Mouse (Mus musculus) heart, embryonic 12.5 days (tissue): Measurements from ENCODE around the gene Slc22a23. TPM values are rescaled to one million over a fixed set of nuclear protein-coding genes. Genes with fewer than 3 reads are reported as not detected.

Experiments used
- ATAC-seq: fragments of 200-750 bp; cut with Nextera tagmentation; 2 replicates; pipeline ENCODE4 v1.8.0; 2017; ENCODE audit warnings: moderate TSS enrichment, moderate library complexity; ENCODE audit not compliant: insufficient number of reproducible peaks, low FRiP score
- H3K27ac ChIP-seq: fragments of 300-500 bp; sonication (generic); 2 replicates; pipeline ENCODE4 v1.5.1; 2016; ENCODE audit warnings: mild to moderate bottlenecking, moderate library complexity; ENCODE audit not compliant: poor library complexity, severe bottlenecking
- H3K27me3 ChIP-seq: fragments of 300-500 bp; sonication (generic); replicated peaks from 2 replicates; pipeline ENCODE4 v1.6.1; 2016; ENCODE audit warnings: mild to moderate bottlenecking, moderate library complexity
- H3K36me3 ChIP-seq: fragments of 300-500 bp; sonication (generic); 2 replicates; pipeline ENCODE4 v1.6.1; 2016; ENCODE audit warnings: mild to moderate bottlenecking, moderate library complexity
- H3K4me1 ChIP-seq: fragments of 300-500 bp; sonication (generic); replicated peaks from 2 replicates; pipeline ENCODE4 v1.6.1; 2016; ENCODE audit warnings: mild to moderate bottlenecking
- H3K4me2 ChIP-seq: fragments of 300-500 bp; sonication (generic); 2 replicates; pipeline ENCODE4 v1.6.1; 2016; ENCODE audit warnings: mild to moderate bottlenecking, moderate library complexity
- H3K4me3 ChIP-seq: fragments of 300-500 bp; sonication (generic); 2 replicates; pipeline ENCODE4 v1.5.1; 2016; ENCODE audit warnings: mild to moderate bottlenecking
- H3K9ac ChIP-seq: fragments of 300-500 bp; sonication (generic); 2 replicates; pipeline ENCODE4 v1.6.1; 2016; ENCODE audit warnings: mild to moderate bottlenecking, moderate library complexity
- H3K9me3 ChIP-seq: fragments of 300-500 bp; sonication (generic); replicated peaks from 2 replicates; pipeline ENCODE4 v1.6.1; 2016; ENCODE audit warnings: mild to moderate bottlenecking, moderate library complexity
- WGBS: fragments of 180-500 bp; shearing (Covaris S2); methylation state at CpG from one replicate; pipeline ENCODE4 v1.1.7; 2016; 5-methylcytosine and 5-hydroxymethylcytosine counted together
- polyA plus RNA-seq: library from polyadenylated mRNA; unstranded; fragments of >200 nt; fragmentation: Nextera tagmentation; extraction: Ambion mirVana; gene quantifications from 2 replicates; pipeline ENCODE4 v1.2.1, GENCODE M21; 2016

Slc22a23 gene
- polyA plus RNA-seq, 1 experiment from 2014 or later, result 10.0 TPM

GRCm38 (mm10) chr13:34313033-34313491 lies 31.9 kb downstream of the Slc22a23 start:
- WGBS, result 59% methylated on average over 4 of the region's 4 CpGs

GRCm38 (mm10) chr13:34312346-34313002 lies 32.5 kb downstream of the Slc22a23 start:
- no peak overlapping the region for H3K27ac ChIP-seq
- ATAC-seq, result no peak; the same call in 1 of the 2 replicates
- H3K36me3 ChIP-seq, result no peaks in the 10 kb centered on the region
- 75% methylated on average over 2 of the region's 2 CpGs for WGBS
- no peaks in the 10 kb centered on the region for H3K9me3 ChIP-seq
- peaks cover 17% of the 10 kb centered on the region for H3K4me1 ChIP-seq
- H3K27me3 ChIP-seq, result no peaks in the 10 kb centered on the region
- no peak overlapping the region for H3K9ac ChIP-seq
- no peak overlapping the region for H3K4me3 ChIP-seq
- no peak overlapping the region for H3K4me2 ChIP-seq

More at GRCm38 (mm10) chr13:34313033-34313491, 31.9 kb downstream of the Slc22a23 start:
- Histone ChIP-seq H3K36me3 (no peaks in the 10 kb centered on the region), H3K27me3 (no peaks in the 10 kb centered on the region), H3K9me3 (no peaks in the 10 kb centered on the region), H3K4me3 (no peak overlapping the region), H3K4me1 (peaks cover 17% of the 10 kb centered on the region), H3K27ac (no peak overlapping the region), H3K9ac (no peak overlapping the region), H3K4me2 (no peak overlapping the region)
- no peak for ATAC-seq

- H3K4me2 ChIP-seq, result no peak overlapping the region
- no peak for ATAC-seq
- H3K36me3 ChIP-seq, result no peaks in the 10 kb centered on the region
- WGBS, result 85% methylated on average over 2 of the region's 2 CpGs
- H3K4me1 ChIP-seq, result peaks cover 17% of the 10 kb centered on the region
- no peak overlapping the region for H3K27ac ChIP-seq
- no peaks in the 10 kb centered on the region for H3K27me3 ChIP-seq
- no peaks in the 10 kb centered on the region for H3K9me3 ChIP-seq
- H3K9ac ChIP-seq, result no peak overlapping the region
- no peak overlapping the region for H3K4me3 ChIP-seq
Observed at GRCm38 (mm10) chr13:34311593-34311992, 33.4 kb downstream of the Slc22a23 start.

- Histone ChIP-seq H3K9me3 (no peaks in the 10 kb centered on the region), H3K27me3 (no peaks in the 10 kb centered on the region), H3K27ac (no peak overlapping the region), H3K4me3 (no peak overlapping the region), H3K36me3 (0 out of 2 replicates have a peak, but pooled peaks cover 2% of the 10 kb centered on the region), H3K4me1 (peaks cover 20% of the 10 kb centered on the region), H3K9ac (no peak overlapping the region), H3K4me2 (no peak overlapping the region)
- 40% methylated on average over 3 of the region's 3 CpGs for WGBS
- ATAC-seq, result no peak
Observed at GRCm38 (mm10) chr13:34308604-34308927, 36.4 kb downstream of the Slc22a23 start.

- H3K9ac ChIP-seq, result no peak overlapping the region
- ATAC-seq, result no peak
- no peak overlapping the region for H3K4me3 ChIP-seq
- H3K27ac ChIP-seq, result no peak overlapping the region
- 63% methylated on average over 7 of the region's 7 CpGs for WGBS
- H3K4me2 ChIP-seq, result no peak overlapping the region
- no peaks in the 10 kb centered on the region for H3K27me3 ChIP-seq
- no peaks in the 10 kb centered on the region for H3K9me3 ChIP-seq
- peaks cover 23% of the 10 kb centered on the region for H3K4me1 ChIP-seq
- 0 out of 2 replicates have a peak, but pooled peaks cover 2% of the 10 kb centered on the region for H3K36me3 ChIP-seq
Observed at GRCm38 (mm10) chr13:34307696-34308603, 37.0 kb downstream of the Slc22a23 start.

- WGBS, result 90% methylated on average over 2 of the region's 2 CpGs
- ATAC-seq, result no peak
- no peak overlapping the region for H3K9ac ChIP-seq
- no peaks in the 10 kb centered on the region for H3K27me3 ChIP-seq
- peaks cover 19% of the 10 kb centered on the region for H3K4me1 ChIP-seq
- no peak overlapping the region for H3K4me2 ChIP-seq
- H3K4me3 ChIP-seq, result no peak overlapping the region
- H3K27ac ChIP-seq, result no peak overlapping the region
- 0 out of 2 replicates have a peak, but pooled peaks cover 2% of the 10 kb centered on the region for H3K36me3 ChIP-seq
- H3K9me3 ChIP-seq, result no peaks in the 10 kb centered on the region
Observed at GRCm38 (mm10) chr13:34305964-34306671, 38.9 kb downstream of the Slc22a23 start.

- Histone ChIP-seq H3K4me1 (peaks cover 15% of the 10 kb centered on the region), H3K27ac (no peak overlapping the region), H3K4me2 (no peak overlapping the region), H3K4me3 (no peak overlapping the region), H3K36me3 (0 out of 2 replicates have a peak, but pooled peaks cover 2% of the 10 kb centered on the region), H3K9ac (no peak overlapping the region), H3K9me3 (no peaks in the 10 kb centered on the region), H3K27me3 (no peaks in the 10 kb centered on the region)
- ATAC-seq, result no peak
- WGBS, result 86% methylated on average over 3 of the region's 3 CpGs
Observed at GRCm38 (mm10) chr13:34304896-34305295, 40.1 kb downstream of the Slc22a23 start.

- H3K9me3 ChIP-seq, result no peaks in the 10 kb centered on the region
- H3K27me3 ChIP-seq, result no peaks in the 10 kb centered on the region
- H3K4me2 ChIP-seq, result no peak overlapping the region
- 0 out of 2 replicates have a peak, but pooled peaks cover 6% of the 10 kb centered on the region for H3K36me3 ChIP-seq
- H3K4me1 ChIP-seq, result peaks cover 15% of the 10 kb centered on the region
- no peak overlapping the region for H3K4me3 ChIP-seq
- 48% methylated on average over 6 of the region's 6 CpGs for WGBS
- no peak overlapping the region for H3K27ac ChIP-seq
- no peak for ATAC-seq
- H3K9ac ChIP-seq, result no peak overlapping the region
Observed at GRCm38 (mm10) chr13:34303386-34304016, 41.5 kb downstream of the Slc22a23 start.

- WGBS, result 56% methylated on average over 3 of the region's 3 CpGs
- Histone ChIP-seq H3K9ac (no peak overlapping the region), H3K27me3 (no peaks in the 10 kb centered on the region), H3K4me1 (peaks cover 8% of the 10 kb centered on the region), H3K4me2 (no peak overlapping the region), H3K27ac (no peak overlapping the region), H3K4me3 (no peak overlapping the region), H3K36me3 (peaks cover 11% of the 10 kb centered on the region), H3K9me3 (no peaks in the 10 kb centered on the region)
- no peak for ATAC-seq
Observed at GRCm38 (mm10) chr13:34301585-34301984, 43.4 kb downstream of the Slc22a23 start.

GRCm38 (mm10) chr13:34299351-34300333 lies 45.3 kb downstream of the Slc22a23 start:
- no peaks in the 10 kb centered on the region for H3K9me3 ChIP-seq
- no peak for ATAC-seq
- peaks cover 12% of the 10 kb centered on the region for H3K36me3 ChIP-seq
- H3K27ac ChIP-seq, result no peak overlapping the region
- H3K4me1 ChIP-seq, result peaks cover 7% of the 10 kb centered on the region
- no peak overlapping the region for H3K4me3 ChIP-seq
- H3K4me2 ChIP-seq, result no peak overlapping the region
- H3K9ac ChIP-seq, result no peak overlapping the region
- 85% methylated on average over 7 of the region's 7 CpGs for WGBS
- H3K27me3 ChIP-seq, result no peaks in the 10 kb centered on the region
